Mouse (Mus musculus) E14TG2a.4 (cell line): ENCODE measurements around the gene Gm5565.

ENCODE experiments used
- CTCF ChIP-seq: conservative IDR thresholded peaks from 2 replicates; pipeline ENCODE4 v1.5.1; 2014; ENCODE audit warnings: low read length
- NANOG ChIP-seq: IDR thresholded peaks from 2 replicates; pipeline ENCODE4 v1.6.1; 2014; ENCODE audit warnings: borderline replicate concordance, low read length, mixed read lengths
- POU5F1 ChIP-seq: IDR thresholded peaks from 2 replicates; pipeline ENCODE4 v1.6.1; 2014; ENCODE audit warnings: low read length, borderline replicate concordance

DNA sequence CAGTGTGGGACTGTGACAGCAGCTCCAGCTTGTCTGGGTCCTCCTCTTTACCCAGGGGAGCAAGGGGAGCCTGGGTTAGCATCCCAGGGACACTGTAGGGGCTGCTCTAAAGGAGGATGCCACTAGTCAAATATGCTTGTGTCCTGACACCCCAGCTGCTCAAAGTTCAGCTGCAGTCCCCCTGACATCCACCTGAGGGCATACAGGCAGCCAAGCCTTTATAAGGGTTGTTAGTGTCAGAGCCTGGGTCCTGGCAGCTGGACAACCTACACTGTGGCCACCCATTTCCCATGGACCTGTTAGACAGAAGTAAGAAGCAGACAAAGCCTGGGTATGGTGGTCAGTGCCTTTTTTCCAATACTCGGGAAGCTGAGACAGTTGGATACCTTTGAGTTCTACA, 27.8 kb upstream of the Gm5565 start:
- no peak for TF ChIP-seq CTCF
- TF ChIP-seq NANOG, result no peak
- TF ChIP-seq POU5F1, result no peak
